Mouse (Mus musculus) olfactory bulb, adult 2 months (tissue): ENCODE data around the gene Ralgapa2.

ENCODE experiments used
- CTCF ChIP-seq: fragments of 200-500 bp; IDR thresholded peaks from 2 replicates; pipeline ENCODE4 v1.5.1; 2012; ENCODE audit warnings: low read depth, mild to moderate bottlenecking, low read length, moderate library complexity; ENCODE audit not compliant: insufficient read depth
- POLR2A ChIP-seq: fragments of 200-500 bp; IDR thresholded peaks from 2 replicates; pipeline ENCODE4 v1.6.1; 2012; ENCODE audit warnings: mild to moderate bottlenecking, low read depth, low read length, moderate library complexity; ENCODE audit not compliant: insufficient read depth

- no peak for TF ChIP-seq CTCF
- no peak for TF ChIP-seq POLR2A
These were observed 293.1 kb downstream of the Ralgapa2 start for GRCm38 (mm10) chr2:146218881-146219535.
